Mouse (Mus musculus): Measurements from ENCODE around the gene Haspin. TPM values are rescaled to one million over a fixed set of nuclear protein-coding genes. Genes with fewer than 3 reads are reported as not detected.
"Not testable (repeated sequence)": the region's sequence is repeated elsewhere in the genome, so short reads cannot be mapped to it uniquely, and the experiment has no call there.

Haspin gene
- polyA plus RNA-seq, 1 experiment, result 14.0 TPM

GRCm38 (mm10) chr11:73108898-73109625 lies 29.0 kb downstream of the Haspin start:
- Histone ChIP-seq H3K27ac (ENCODE audit: insufficient read depth, low read length) (no peak overlapping the region), H3K36me3 (ENCODE audit: control insufficient read depth, insufficient read depth, low read length, poor library complexity, severe bottlenecking) (no peaks in the 10 kb centered on the region), H3K9me3 (replicated peaks; ENCODE audit: control insufficient read depth, insufficient read depth, low read length, poor library complexity, severe bottlenecking) (no peaks in the 10 kb centered on the region), H3K27me3 (ENCODE audit: control insufficient read depth, insufficient read depth, low read length, poor library complexity, severe bottlenecking) (no peaks in the 10 kb centered on the region), H3K4me1 (ENCODE audit: control insufficient read depth, insufficient read depth, low read length) (no peaks in the 10 kb centered on the region), H3K9ac (ENCODE audit: low read depth, poor library complexity, severe bottlenecking) (no peak overlapping the region), H3K4me3 (ENCODE audit: low read depth, low read length) (no peak overlapping the region)
- TF ChIP-seq CTCF (IDR thresholded peaks at IDR 0.05; ENCODE audit: low read depth, low read length) (no peak), EP300 (IDR thresholded peaks at IDR 0.05; ENCODE audit: insufficient read depth, low read depth, low read length) (no peak), POLR2A (IDR thresholded peaks at IDR 0.05; ENCODE audit: insufficient read depth, low read length) (no peak)

- TF ChIP-seq POLR2A (IDR thresholded peaks at IDR 0.05; ENCODE audit: insufficient read depth, low read length) (no peak), CTCF (IDR thresholded peaks at IDR 0.05; ENCODE audit: low read depth, low read length) (no peak), EP300 (IDR thresholded peaks at IDR 0.05; ENCODE audit: insufficient read depth, low read depth, low read length) (no peak)
- no peaks in the 10 kb centered on the region for H3K9me3 ChIP-seq (replicated peaks; ENCODE audit: control insufficient read depth, insufficient read depth, low read length, poor library complexity, severe bottlenecking)
Observed at GRCm38 (mm10) chr11:73108195-73108897, 29.7 kb downstream of the Haspin start.

GRCm38 (mm10) chr11:73107358-73107757 lies 30.7 kb downstream of the Haspin start:
- not testable (repeated sequence) for H3K4me1 ChIP-seq (ENCODE audit: control insufficient read depth, insufficient read depth, low read length); H3K9me3 ChIP-seq (replicated peaks; ENCODE audit: control insufficient read depth, insufficient read depth, low read length, poor library complexity, severe bottlenecking); H3K27me3 ChIP-seq (ENCODE audit: control insufficient read depth, insufficient read depth, low read length, poor library complexity, severe bottlenecking); H3K9ac ChIP-seq (ENCODE audit: low read depth, poor library complexity, severe bottlenecking); H3K36me3 ChIP-seq (ENCODE audit: control insufficient read depth, insufficient read depth, low read length, poor library complexity, severe bottlenecking); H3K27ac ChIP-seq (ENCODE audit: insufficient read depth, low read length); H3K4me3 ChIP-seq (ENCODE audit: low read depth, low read length)

More at GRCm38 (mm10) chr11:73108195-73108897, 29.7 kb downstream of the Haspin start:
- Histone ChIP-seq H3K4me1 (ENCODE audit: control insufficient read depth, insufficient read depth, low read length) (no peaks in the 10 kb centered on the region), H3K4me3 (ENCODE audit: low read depth, low read length) (no peak overlapping the region), H3K9ac (ENCODE audit: low read depth, poor library complexity, severe bottlenecking) (no peak overlapping the region), H3K27ac (ENCODE audit: insufficient read depth, low read length) (no peak overlapping the region), H3K27me3 (ENCODE audit: control insufficient read depth, insufficient read depth, low read length, poor library complexity, severe bottlenecking) (no peaks in the 10 kb centered on the region), H3K36me3 (ENCODE audit: control insufficient read depth, insufficient read depth, low read length, poor library complexity, severe bottlenecking) (no peaks in the 10 kb centered on the region)

- no peak overlapping the region for H3K9ac ChIP-seq (ENCODE audit: low read depth, poor library complexity, severe bottlenecking)
- no peaks in the 10 kb centered on the region for H3K4me1 ChIP-seq (ENCODE audit: control insufficient read depth, insufficient read depth, low read length)
- H3K36me3 ChIP-seq (ENCODE audit: control insufficient read depth, insufficient read depth, low read length, poor library complexity, severe bottlenecking), result no peaks in the 10 kb centered on the region
- no peaks in the 10 kb centered on the region for H3K9me3 ChIP-seq (replicated peaks; ENCODE audit: control insufficient read depth, insufficient read depth, low read length, poor library complexity, severe bottlenecking)
- no peak overlapping the region for H3K4me3 ChIP-seq (ENCODE audit: low read depth, low read length)
- no peaks in the 10 kb centered on the region for H3K27me3 ChIP-seq (ENCODE audit: control insufficient read depth, insufficient read depth, low read length, poor library complexity, severe bottlenecking)
- H3K27ac ChIP-seq (ENCODE audit: insufficient read depth, low read length), result no peak overlapping the region
- TF ChIP-seq CTCF (IDR thresholded peaks at IDR 0.05; ENCODE audit: low read depth, low read length) (no peak), EP300 (IDR thresholded peaks at IDR 0.05; ENCODE audit: insufficient read depth, low read depth, low read length) (no peak), POLR2A (IDR thresholded peaks at IDR 0.05; ENCODE audit: insufficient read depth, low read length) (no peak)
Observed at GRCm38 (mm10) chr11:73105246-73105645, 32.8 kb downstream of the Haspin start.

GRCm38 (mm10) chr11:73101308-73101707 lies 36.8 kb downstream of the Haspin start:
- Histone ChIP-seq H3K27ac (ENCODE audit: insufficient read depth, low read length) (no peak overlapping the region), H3K36me3 (ENCODE audit: control insufficient read depth, insufficient read depth, low read length, poor library complexity, severe bottlenecking) (no peaks in the 10 kb centered on the region), H3K9me3 (replicated peaks; ENCODE audit: control insufficient read depth, insufficient read depth, low read length, poor library complexity, severe bottlenecking) (no peaks in the 10 kb centered on the region), H3K4me3 (ENCODE audit: low read depth, low read length) (no peak overlapping the region), H3K9ac (ENCODE audit: low read depth, poor library complexity, severe bottlenecking) (no peak overlapping the region), H3K4me1 (ENCODE audit: control insufficient read depth, insufficient read depth, low read length) (no peaks in the 10 kb centered on the region), H3K27me3 (ENCODE audit: control insufficient read depth, insufficient read depth, low read length, poor library complexity, severe bottlenecking) (no peaks in the 10 kb centered on the region)
- TF ChIP-seq POLR2A (IDR thresholded peaks at IDR 0.05; ENCODE audit: insufficient read depth, low read length), result no peak
- TF ChIP-seq CTCF (IDR thresholded peaks at IDR 0.05; ENCODE audit: low read depth, low read length), result no peak
- TF ChIP-seq EP300 (IDR thresholded peaks at IDR 0.05; ENCODE audit: insufficient read depth, low read depth, low read length), result no peak
